Mouse (Mus musculus) adrenal gland, postnatal 14 days (tissue): ENCODE results near the gene Txn2. TPM values are rescaled to one million over a fixed set of nuclear protein-coding genes. Genes with fewer than 3 reads are reported as not detected.
A peak's percentile ranks its signal among the peaks of the same experiment; 100 is the strongest.

Source experiments
- DNase-seq: peaks from one replicate; pipeline ENCODE4 v3.0.0; 2021; ENCODE audit warnings: mixed read lengths
- total RNA-seq: library from RNA; stranded (reverse); gene quantifications from 2 replicates; pipeline ENCODE4 v1.2.3, GENCODE M21; 2021

Txn2 gene
- total RNA-seq, 1 experiment from 2014 or later: 430 TPM

GRCm38 (mm10) chr15:77907646-77908518 lies 20.9 kb downstream of the Txn2 start:
- peak; percentile 6 for DNase-seq

- no peak for DNase-seq
These were observed 22.3 kb downstream of the Txn2 start for GRCm38 (mm10) chr15:77906545-77906944.

- DNase-seq: no peak
These were observed 22.7 kb downstream of the Txn2 start for GRCm38 (mm10) chr15:77906081-77906480.

- peak; percentile 80 for DNase-seq
These were observed 23.4 kb downstream of the Txn2 start for GRCm38 (mm10) chr15:77905275-77905970.

GRCm38 (mm10) chr15:77904363-77904892 lies 24.4 kb downstream of the Txn2 start:
- DNase-seq: no peak

- DNase-seq: no peak
These were observed 25.6 kb downstream of the Txn2 start for GRCm38 (mm10) chr15:77903176-77903575.

GRCm38 (mm10) chr15:77894926-77895325 lies 33.9 kb downstream of the Txn2 start:
- no peak for DNase-seq

- peak; percentile 3 for DNase-seq
These were observed 35.5 kb downstream of the Txn2 start for GRCm38 (mm10) chr15:77893292-77893691.

- DNase-seq: no peak
These were observed 36.4 kb downstream of the Txn2 start for GRCm38 (mm10) chr15:77892420-77892819.

- peak; percentile 11 for DNase-seq
These were observed 37.0 kb downstream of the Txn2 start for GRCm38 (mm10) chr15:77891766-77892165.

- peak; percentile 3 for DNase-seq
These were observed 38.9 kb downstream of the Txn2 start for GRCm38 (mm10) chr15:77889761-77890422.

GRCm38 (mm10) chr15:77888286-77888685 lies 40.5 kb downstream of the Txn2 start:
- peak; percentile 70 for DNase-seq

GRCm38 (mm10) chr15:77887093-77887488 lies 41.7 kb downstream of the Txn2 start:
- DNase-seq: no peak

- DNase-seq: peak; percentile 3
These were observed 42.3 kb downstream of the Txn2 start for GRCm38 (mm10) chr15:77886369-77887092.

- DNase-seq: no peak
These were observed 42.9 kb downstream of the Txn2 start for GRCm38 (mm10) chr15:77885945-77886344.

- no peak for DNase-seq
These were observed 43.6 kb downstream of the Txn2 start for GRCm38 (mm10) chr15:77885159-77885558.

GRCm38 (mm10) chr15:77883697-77884010 lies 45.2 kb downstream of the Txn2 start:
- DNase-seq: peak; percentile 20

- peak; percentile 48 for DNase-seq
These were observed 45.8 kb downstream of the Txn2 start for GRCm38 (mm10) chr15:77882797-77883696.

- peak; percentile 6 for DNase-seq
These were observed 46.5 kb downstream of the Txn2 start for GRCm38 (mm10) chr15:77882297-77882696.

- peak; percentile 43 for DNase-seq
These were observed 47.1 kb downstream of the Txn2 start for GRCm38 (mm10) chr15:77881698-77882097.

- no peak for DNase-seq
These were observed 48.1 kb downstream of the Txn2 start for GRCm38 (mm10) chr15:77880738-77881137.
